Mouse (Mus musculus) cerebellum, adult 8-10 months (tissue): Measurements from ENCODE around the gene Icam1.
"Not testable (repeated sequence)": the region's sequence is repeated elsewhere in the genome, so short reads cannot be mapped to it uniquely, and the experiment has no call there.

Experiments used
- DNase-seq: peaks from one replicate; pipeline ENCODE4 v3.0.0; 2022

Icam1 gene

GRCm38 (mm10) chr9:20993165-20993898, 22.5 kb upstream of the Icam1 start:
- DNase-seq: no peak

DNA sequence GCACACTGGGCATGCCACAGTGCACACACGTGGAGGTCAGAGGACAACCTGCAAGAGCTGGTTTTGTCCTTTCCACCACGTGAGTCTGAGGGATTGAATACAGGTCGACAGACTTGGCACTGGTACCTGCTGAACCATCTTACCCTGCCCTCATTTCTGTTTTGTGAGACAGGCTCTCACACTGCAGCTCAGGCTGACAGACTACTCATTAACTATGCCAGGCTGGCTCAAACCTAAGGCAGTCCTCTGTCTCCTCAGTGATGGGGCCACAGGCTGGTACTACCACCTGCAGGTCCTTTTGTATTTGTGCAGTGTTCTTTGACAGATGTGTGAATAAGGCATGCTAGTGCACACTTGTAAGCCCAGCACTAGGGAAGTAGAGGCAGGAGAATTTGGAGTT, 20.7 kb upstream of the Icam1 start:
- DNase-seq: no peak

- DNase-seq: no peak
Observed at GRCm38 (mm10) chr9:20997065-20997464, 18.7 kb upstream of the Icam1 start.

DNA sequence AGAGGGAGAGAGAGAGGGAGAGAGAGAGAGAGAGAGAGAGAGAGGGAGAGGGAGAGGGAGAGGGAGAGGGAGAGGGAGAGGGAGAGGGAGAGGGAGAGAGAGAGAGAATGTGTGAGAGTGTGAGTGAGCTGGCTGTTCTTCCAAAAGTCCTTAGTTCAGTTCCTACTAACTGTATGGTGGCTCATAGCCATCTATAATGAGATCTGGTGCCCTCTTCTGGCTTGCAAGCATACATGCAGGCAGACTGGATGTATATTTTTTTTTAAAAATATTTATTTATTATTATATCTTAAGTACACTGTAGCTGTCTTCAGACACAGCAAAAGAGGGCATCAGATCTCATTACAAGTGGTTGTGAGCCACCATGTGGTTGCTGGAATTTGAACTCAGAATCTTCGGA, 17.4 kb upstream of the Icam1 start:
- DNase-seq: not testable (repeated sequence)

GRCm38 (mm10) chr9:21000811-21001210, 15.0 kb upstream of the Icam1 start:
- DNase-seq: no peak

DNA sequence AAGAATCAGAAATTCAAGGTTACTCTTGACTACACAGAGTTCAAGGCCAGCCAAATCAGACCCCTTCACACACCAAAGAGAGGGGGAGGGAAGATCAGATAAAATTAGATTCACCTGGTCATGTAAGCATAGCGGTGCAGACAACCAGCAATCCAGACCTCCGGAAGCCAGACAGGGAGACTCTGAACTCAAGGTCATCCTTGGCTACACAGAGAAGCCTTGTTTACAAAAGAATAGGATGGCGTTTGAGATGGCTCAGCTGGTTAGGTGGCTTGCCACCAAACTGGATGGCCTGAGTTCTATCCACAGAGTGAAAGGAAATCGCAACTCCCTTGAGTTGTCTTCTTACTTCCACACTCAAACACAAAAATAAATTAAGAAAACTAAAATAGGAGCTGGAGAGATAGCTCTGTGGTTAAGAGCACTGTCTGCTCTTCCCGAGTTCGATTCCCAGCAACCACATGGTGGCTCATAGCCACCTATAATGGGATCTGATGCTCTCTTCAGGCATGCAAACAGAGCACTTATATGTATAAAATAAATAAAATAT, 14.1 kb upstream of the Icam1 start:
- DNase-seq: no peak

DNA sequence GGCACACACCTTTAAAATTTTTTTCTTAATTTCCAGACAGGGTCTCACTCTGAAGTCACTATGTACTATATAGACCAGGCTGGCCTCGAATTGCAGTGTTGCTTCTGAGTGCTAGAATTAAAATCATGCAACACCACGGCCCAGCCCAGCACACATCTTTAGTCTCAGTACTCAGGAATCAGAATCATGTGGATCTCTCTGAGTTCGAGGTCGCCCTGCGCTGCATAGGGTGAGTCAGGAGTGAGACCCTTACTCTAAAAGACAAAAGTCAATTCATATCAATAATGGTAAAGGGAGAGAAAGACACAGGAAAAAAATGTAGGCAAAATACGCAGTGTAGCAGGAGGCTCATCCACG, 13.5 kb upstream of the Icam1 start:
- DNase-seq: no peak

DNA sequence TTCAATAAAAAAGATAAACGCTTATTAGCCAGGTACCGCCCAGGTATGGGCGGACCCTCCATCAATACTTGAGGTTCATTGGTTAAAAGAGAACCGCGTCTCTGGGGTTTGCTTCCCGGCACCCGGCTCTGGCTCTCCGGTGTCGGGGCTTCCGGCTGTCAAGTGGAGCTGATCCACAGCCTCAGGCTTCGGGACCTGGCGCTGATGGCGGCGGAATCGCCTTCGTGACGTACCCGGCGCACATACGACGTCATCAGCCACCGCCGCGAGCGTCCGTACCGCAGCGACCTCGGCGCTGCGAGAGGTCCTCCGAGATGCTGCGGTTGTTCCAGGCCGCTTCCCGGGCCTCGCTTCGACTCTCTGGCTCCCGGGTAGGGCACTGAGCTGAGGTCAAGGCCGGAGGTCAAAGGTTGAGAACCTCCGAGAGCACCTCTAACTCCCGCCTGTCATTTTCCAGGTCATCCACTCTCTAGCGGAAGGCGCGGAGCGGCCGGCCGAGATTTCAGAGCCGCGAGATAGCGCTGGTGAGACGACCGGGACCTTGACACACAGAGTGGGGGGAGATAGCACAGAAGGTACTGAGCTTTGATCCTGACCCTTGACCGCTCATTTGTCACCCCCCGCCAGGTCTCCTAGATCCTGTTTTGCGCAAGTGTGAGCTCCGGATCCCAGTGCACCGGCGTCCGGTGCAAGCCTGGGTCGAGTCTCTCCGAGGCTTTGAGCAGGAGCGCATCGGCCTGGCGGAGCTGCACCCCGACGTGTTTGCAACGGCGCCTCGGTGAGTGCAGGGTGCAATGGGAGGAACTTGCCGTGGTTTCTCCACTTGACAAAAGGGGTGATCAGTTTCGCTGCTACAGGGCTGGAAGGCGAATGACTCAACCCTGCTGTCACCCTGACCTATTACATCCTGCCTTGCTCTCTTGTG, 12.9 kb upstream of the Icam1 start, which contains the start of gene Mrpl4:
Mrpl4 (plus strand) TSS at position 112 of the 925 bp plus-strand sequence.
- DNase-seq: peak; percentile 89

DNA sequence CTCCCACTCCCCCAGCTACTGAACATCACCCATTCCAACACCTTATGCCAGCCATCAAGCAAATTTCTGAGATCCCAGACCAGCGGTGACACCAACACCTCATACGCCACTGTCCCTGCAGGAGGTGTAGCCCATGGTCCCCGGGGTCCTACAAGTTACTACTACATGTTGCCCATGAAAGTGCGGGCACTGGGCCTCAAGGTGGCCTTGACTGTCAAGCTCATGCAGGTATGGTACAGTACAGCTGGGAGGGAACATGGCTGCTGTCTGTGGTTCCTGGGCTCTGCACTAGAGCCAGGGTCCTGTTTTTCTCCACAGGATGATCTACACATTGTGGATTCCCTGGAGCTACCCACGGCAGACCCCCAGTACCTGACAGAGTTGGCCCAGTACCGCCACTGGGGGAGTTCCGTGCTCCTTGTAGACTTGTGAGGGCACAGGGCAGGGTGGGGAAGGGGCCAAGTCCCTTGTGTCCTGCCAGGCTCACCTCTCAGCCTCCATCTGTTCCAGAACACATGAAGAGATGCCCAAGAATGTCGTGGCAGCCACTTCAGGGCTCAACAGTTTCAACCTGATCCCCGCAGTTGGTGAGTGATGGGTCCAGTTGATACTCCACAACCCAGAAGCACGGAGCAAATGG, 8.4 kb upstream of the Icam1 start:
- DNase-seq: no peak

- DNase-seq: no peak
Observed at GRCm38 (mm10) chr9:21008007-21008406, 7.8 kb upstream of the Icam1 start.

DNA sequence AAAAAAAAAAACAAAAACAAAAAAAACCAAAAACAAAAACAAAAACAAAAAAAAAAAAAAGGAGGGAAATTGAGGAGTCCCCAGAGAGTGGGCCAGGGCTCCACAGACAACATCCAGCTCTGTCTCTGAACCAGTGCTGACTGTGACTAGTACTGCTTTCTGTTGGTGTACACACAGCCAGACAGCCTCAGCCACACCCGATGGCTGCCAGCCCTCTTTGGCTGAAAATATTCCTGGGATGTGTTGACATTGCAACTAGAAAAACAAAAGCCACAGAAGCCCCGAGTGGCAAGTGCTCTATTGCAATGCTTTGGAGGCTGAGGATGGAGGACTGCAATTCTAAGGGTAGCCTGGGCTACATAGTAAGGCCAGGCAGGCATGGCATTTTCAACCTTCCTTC, 5.4 kb upstream of the Icam1 start:
- DNase-seq: no peak

- DNase-seq: not testable (repeated sequence)
Observed at GRCm38 (mm10) chr9:21010939-21011541, 4.7 kb upstream of the Icam1 start.

DNA sequence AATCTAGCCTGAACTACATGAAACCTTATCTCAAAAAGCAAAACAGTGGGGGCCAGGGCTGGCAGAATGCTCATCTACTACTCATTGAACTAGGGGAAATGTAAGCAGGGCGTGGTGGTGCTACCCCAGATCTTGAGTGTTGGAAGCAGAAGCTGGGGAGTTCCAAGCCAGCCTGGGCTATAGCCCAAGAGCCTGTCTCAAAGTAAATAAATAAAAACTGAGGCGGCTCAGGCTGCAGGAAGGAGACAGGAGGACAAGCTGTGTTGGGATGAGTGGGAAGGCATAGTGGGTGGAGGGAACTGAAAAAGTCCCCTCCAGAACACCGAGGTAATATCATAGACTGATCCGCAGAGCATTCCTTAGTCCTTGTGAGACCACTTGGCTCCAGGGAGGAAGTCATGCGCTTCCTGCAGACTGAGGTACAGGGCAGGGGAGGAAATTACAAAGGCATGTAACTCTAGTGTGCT, 3.9 kb upstream of the Icam1 start:
- DNase-seq: no peak

- no peak for DNase-seq
Observed at GRCm38 (mm10) chr9:21012368-21012767, 3.4 kb upstream of the Icam1 start.

- no peak for DNase-seq
Observed at GRCm38 (mm10) chr9:21014691-21015570, 854 bp upstream of the Icam1 start.

DNA sequence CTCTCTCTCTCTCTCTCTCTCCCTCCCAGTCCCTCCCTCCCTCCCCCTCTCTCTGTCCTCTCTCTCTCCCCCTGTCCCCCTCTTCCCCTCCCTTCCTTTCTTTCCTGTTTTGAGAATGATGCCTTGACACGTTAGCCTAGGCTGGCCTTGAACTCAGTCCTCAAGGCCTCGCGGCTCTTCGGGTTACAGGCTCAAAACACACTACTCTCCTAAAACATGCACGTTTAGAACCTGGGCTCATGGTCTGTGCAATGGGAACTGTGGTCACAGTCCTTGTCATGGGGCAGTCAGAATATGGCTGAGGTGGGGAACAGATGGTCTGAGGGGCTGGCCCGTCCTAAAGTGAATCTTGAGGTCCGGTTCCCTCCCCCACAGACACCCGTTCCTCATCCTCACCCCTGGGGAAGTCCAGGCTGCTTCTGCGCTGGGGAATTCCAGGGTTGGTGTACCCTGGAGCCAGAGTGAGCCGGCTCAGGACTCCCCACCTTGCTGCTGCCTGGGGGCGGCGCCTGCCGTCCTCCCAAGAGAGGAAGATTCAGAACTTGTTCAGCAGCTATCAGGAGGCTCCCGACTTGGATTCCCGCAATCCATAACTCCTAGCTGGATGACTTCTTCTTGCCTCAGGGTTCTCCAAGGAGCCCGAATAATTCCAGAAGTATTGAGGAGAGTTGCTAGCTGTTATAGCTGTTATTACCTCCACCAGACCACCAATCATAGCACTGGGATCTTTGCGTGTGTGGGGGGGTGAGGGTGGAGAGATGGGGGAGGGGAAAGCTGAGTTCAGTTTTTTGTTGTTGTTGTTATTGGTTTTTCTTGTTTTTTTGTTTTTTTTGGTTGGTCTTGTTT, 769 bp downstream of the Icam1 start:
- no peak for DNase-seq

DNA sequence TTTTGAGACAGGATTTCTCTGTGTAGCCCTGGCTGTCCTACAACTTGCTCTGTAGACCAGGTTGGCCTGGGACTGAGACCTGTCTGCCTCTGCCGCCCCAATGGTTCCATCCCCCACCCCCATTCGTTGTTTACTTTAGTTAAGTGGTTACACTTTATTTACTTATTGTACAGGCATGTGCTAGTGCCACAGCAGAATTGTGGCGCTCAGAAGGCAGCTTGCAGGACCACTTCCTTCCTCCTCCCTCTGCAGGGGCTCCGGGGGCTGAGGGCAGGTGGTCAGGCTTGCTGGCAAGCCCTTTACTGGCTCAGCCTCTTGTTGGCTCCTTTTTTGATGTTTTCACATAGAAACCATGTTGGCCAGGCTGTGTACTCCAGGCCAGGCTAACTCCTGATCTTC, 1.4 kb downstream of the Icam1 start:
- DNase-seq: no peak

GRCm38 (mm10) chr9:21018600-21018999, 2.8 kb downstream of the Icam1 start:
- no peak for DNase-seq

DNA sequence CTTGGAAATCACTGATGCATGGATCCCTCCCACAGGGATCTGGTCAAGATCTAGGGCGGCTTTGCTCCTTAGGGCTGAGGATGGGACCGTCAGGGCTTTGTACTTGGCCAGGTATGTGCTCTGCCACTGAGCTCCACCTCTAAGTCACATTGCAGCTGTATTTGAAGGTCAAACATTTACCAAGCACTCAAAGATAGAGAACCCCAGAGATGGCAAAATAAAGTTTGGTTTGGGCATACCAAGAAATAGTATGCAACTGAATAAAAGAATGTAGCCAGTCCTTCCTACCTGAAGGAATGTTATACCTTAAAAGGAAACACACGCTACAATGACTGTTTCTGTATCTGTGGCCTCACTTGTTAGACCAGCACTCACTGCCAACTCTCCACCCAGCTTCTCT, 5.6 kb downstream of the Icam1 start:
- no peak for DNase-seq

GRCm38 (mm10) chr9:21022288-21022687, 6.5 kb downstream of the Icam1 start:
- DNase-seq: no peak

GRCm38 (mm10) chr9:21022726-21023125, 6.9 kb downstream of the Icam1 start:
- DNase-seq: no peak
